Comparison of ENCODE assay signal across 8 mouse cellular contexts in genomic region chr9:81626899-81627606, GRCm38 (mm10). TPM values are rescaled to one million over a fixed set of nuclear protein-coding genes. Genes with fewer than 3 reads are reported as not detected.
DNase-seq lines count a peak whose midpoint lies in the region; ATAC-seq and TF ChIP-seq lines count a peak whose summit lies in the region.
"Had no signal": no experiment of that assay in that cellular context is flagged by ENCODE, and none has a peak within 500 bp of the region (broad histone marks: within the 10 kb centered on the region; RNA-seq: fewer than 3 reads in every experiment).

No protein-coding gene starts in this region.

- DNase-seq in G1E (ENCODE audit: low spot score), result no peak
- DNase-seq in adrenal gland, postnatal 10 days, result peak; percentile 91
- DNase-seq in embryonic facial prominence, embryonic 14.5 days (ENCODE audit: low spot score), result peak; percentile 84
- peak; percentile 83 to 87 for DNase-seq in layer of hippocampus, postnatal 10 days (ENCODE audit: low spot score in 2 of 2)
- DNase-seq in lung, postnatal 14 days, result peak; percentile 67
- peak; percentile 88 for DNase-seq in right cerebral cortex, adult 18-20 months

- TF ChIP-seq CTCF in G1E (IDR thresholded peaks at IDR 0.05; ENCODE audit: low read depth, low read length), result peak; percentile 55

- no peaks in the 10 kb centered on the region for H3K36me3 ChIP-seq in G1E (replicated peaks)
- H3K36me3 ChIP-seq in embryonic facial prominence, embryonic 14.5 days (ENCODE audit: control insufficient read depth, insufficient read depth, low read length), result no peaks in the 10 kb centered on the region
- no peaks in the 10 kb centered on the region for H3K36me3 ChIP-seq in hindbrain, embryonic 13.5 days
- H3K36me3 ChIP-seq: liver, embryonic 15.5 days had no signal

- no peak overlapping the region for H3K27ac ChIP-seq in embryonic facial prominence, embryonic 14.5 days (replicated peaks; ENCODE audit: low read depth, low read length)
- no peak overlapping the region for H3K27ac ChIP-seq in hindbrain, embryonic 13.5 days
- H3K27ac ChIP-seq: liver, embryonic 15.5 days had no signal

- peak; percentile 75 for ATAC-seq in G1E (ENCODE audit: extremely low read depth, insufficient number of reproducible peaks, low FRiP score, poor library complexity, severe bottlenecking)
- peak; percentile 76 for ATAC-seq in embryonic facial prominence, embryonic 14.5 days (ENCODE audit: low read depth)
- ATAC-seq in hindbrain, embryonic 13.5 days (ENCODE audit: low FRiP score), result peak; percentile 86

- no peak overlapping the region for H3K4me3 ChIP-seq in G1E (ENCODE audit: low read depth, low read length)
- H3K4me3 ChIP-seq in embryonic facial prominence, embryonic 14.5 days (ENCODE audit: low read depth, low read length), result no peak overlapping the region
- no peak overlapping the region for H3K4me3 ChIP-seq in hindbrain, embryonic 13.5 days
- H3K4me3 ChIP-seq: liver, embryonic 15.5 days had no signal

- H3K27me3 ChIP-seq in G1E (ENCODE audit: insufficient read depth, low read length), result peaks cover 2% of the 10 kb centered on the region; the same call in 1 of the 2 replicates
- H3K27me3 ChIP-seq in embryonic facial prominence, embryonic 14.5 days (replicated peaks; ENCODE audit: control insufficient read depth, insufficient read depth, low read length), result peaks cover 11% of the 10 kb centered on the region
- H3K27me3 ChIP-seq in hindbrain, embryonic 13.5 days, result peaks cover 14% of the 10 kb centered on the region

- H3K4me1 ChIP-seq in G1E (ENCODE audit: insufficient read depth, low read depth, low read length), result no peaks in the 10 kb centered on the region
- H3K4me1 ChIP-seq in embryonic facial prominence, embryonic 14.5 days (ENCODE audit: control insufficient read depth, insufficient read depth, low read length), result peaks cover 8% of the 10 kb centered on the region; the same call in 1 of the 2 replicates
- H3K4me1 ChIP-seq in hindbrain, embryonic 13.5 days (replicated peaks), result peaks cover 7% of the 10 kb centered on the region
- H3K4me1 ChIP-seq: liver, embryonic 15.5 days had no signal

- H3K4me2 ChIP-seq in embryonic facial prominence, embryonic 14.5 days (ENCODE audit: low read depth, low read length), result no peak overlapping the region
- H3K4me2 ChIP-seq in hindbrain, embryonic 13.5 days, result no peak overlapping the region
- H3K4me2 ChIP-seq: liver, embryonic 15.5 days had no signal

- no peak overlapping the region for H3K9ac ChIP-seq in embryonic facial prominence, embryonic 14.5 days (ENCODE audit: low read depth, low read length)
- H3K9ac ChIP-seq in hindbrain, embryonic 13.5 days, result no peak overlapping the region
- H3K9ac ChIP-seq: liver, embryonic 15.5 days had no signal

- 31% methylated on average over 9 of the region's 9 CpGs for WGBS in embryonic facial prominence, embryonic 14.5 days
- WGBS in hindbrain, embryonic 13.5 days, result 35% methylated on average over 9 of the region's 9 CpGs

- peaks cover 4% of the 10 kb centered on the region for H3K9me3 ChIP-seq in G1E (replicated peaks)
- no peaks in the 10 kb centered on the region for H3K9me3 ChIP-seq in embryonic facial prominence, embryonic 14.5 days (ENCODE audit: control insufficient read depth, low read length)
- no peaks in the 10 kb centered on the region for H3K9me3 ChIP-seq in hindbrain, embryonic 13.5 days
- H3K9me3 ChIP-seq: liver, embryonic 15.5 days had no signal

RNA-seq across cellular contexts. Expression of gene Htr1b, which starts 6.6 kb away (rescaled TPM):
- not detected in 2 replicates for total RNA-seq in G1E (2014; fragmentation: Nextera tagmentation)
- total RNA-seq in G1E (2017), result 0.05 TPM in 1 of 2 replicates, not detected in the other
- not detected in 2 replicates for polyA plus RNA-seq in G1E (2012)
- total RNA-seq in adrenal gland, postnatal 10 days (2021), result 1 to 10 TPM; 8.5 to 9.6 TPM
- 0.79 and 0.84 TPM in 2 replicates for polyA plus RNA-seq in embryonic facial prominence, embryonic 14.5 days (2014; fragmentation: Nextera tagmentation; extraction: Ambion mirVana)
- polyA plus RNA-seq in hindbrain, embryonic 13.5 days (2015; fragmentation: Nextera tagmentation; extraction: Ambion mirVana), result 1.8 and 2.1 TPM in 2 replicates
- 1 to 10 TPM; 7.8 to 8.3 TPM for total RNA-seq in layer of hippocampus, postnatal 10 days (2021)
- polyA plus RNA-seq: liver, embryonic 15.5 days had no signal

Comparison
In these comparisons a context has a peak if more than half of its experiments do, and no peak if none do; other contexts are left out.
1. RNA of gene Htr1b, which starts 6.6 kb away (total RNA-seq): 8.5 to 9.6 TPM in adrenal gland, postnatal 10 days and 7.8 to 8.3 TPM in layer of hippocampus, postnatal 10 days; 0.05 TPM in G1E; every median in the first group is over 4 times any median in the second.
2. Peak in every context shown above with its lines, with median percentiles within 50 percentile points of each other: ATAC-seq.